In the genomic region with DNA sequence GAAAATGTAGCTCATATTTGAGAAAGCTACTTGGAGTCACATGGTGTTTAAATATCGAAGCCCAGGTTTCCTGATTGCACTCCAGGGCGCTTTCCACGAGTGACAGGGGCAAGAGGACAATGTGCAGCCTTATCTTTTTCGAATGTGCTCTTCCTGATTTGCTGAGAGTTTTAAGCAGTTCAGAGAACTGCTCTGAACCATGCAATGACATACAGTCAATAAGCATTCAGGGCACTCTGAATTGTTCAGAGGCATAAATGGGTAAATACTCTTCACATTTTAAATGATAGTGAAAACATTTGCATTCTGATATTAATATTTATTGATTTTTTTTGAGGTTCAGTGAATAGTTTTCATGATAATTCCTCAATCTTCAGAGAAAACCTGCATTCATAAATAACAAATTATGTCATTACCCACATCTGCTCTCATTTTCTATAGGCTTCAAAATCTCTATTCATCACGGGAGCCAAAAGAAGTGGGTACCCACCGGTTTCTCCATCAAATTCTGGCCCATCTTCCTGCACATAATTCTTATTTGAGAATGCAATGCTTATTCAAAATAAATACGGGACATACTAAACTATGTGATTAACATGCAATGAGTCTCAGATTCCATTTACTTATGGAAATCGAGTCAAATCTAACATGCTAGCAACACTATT, we compare ENCODE assay signal across 25 mouse cellular contexts.
DNase-seq lines count a peak whose midpoint lies in the region; ATAC-seq lines count a peak whose summit lies in the region.
"Had no signal": no experiment of that assay in that cellular context is flagged by ENCODE, and none has a peak within 500 bp of the region (broad histone marks: within the 10 kb centered on the region; RNA-seq: fewer than 3 reads in every experiment).

No protein-coding gene starts in this region.

- ATAC-seq in forebrain, embryonic 12.5 days (ENCODE audit: low FRiP score), result 0 out of 2 replicates have a peak, but pooled peaks have one; percentile 30
- peak; percentile 54 for ATAC-seq in forebrain, embryonic 16.5 days
- no peak for ATAC-seq in forebrain, embryonic 15.5 days (replicated peaks)
- no peak for ATAC-seq in midbrain, embryonic 14.5 days (ENCODE audit: low FRiP score, low TSS enrichment)
- no peak for ATAC-seq in midbrain, embryonic 15.5 days (replicated peaks)
- ATAC-seq: intestine, postnatal 0 days had no signal

- H3K9me3 ChIP-seq in forebrain, embryonic 12.5 days, result no peaks in the 10 kb centered on the region
- no peaks in the 10 kb centered on the region for H3K9me3 ChIP-seq in forebrain, embryonic 10.5 days
- H3K9me3 ChIP-seq in forebrain, embryonic 16.5 days (ENCODE audit: control insufficient read depth, low read length), result no peaks in the 10 kb centered on the region
- no peaks in the 10 kb centered on the region for H3K9me3 ChIP-seq in forebrain, embryonic 15.5 days
- no peaks in the 10 kb centered on the region for H3K9me3 ChIP-seq in midbrain, embryonic 14.5 days (ENCODE audit: control insufficient read depth, low read length)
- H3K9me3 ChIP-seq in midbrain, embryonic 15.5 days, result no peaks in the 10 kb centered on the region
- H3K9me3 ChIP-seq: embryonic facial prominence, embryonic 10.5 days; embryonic facial prominence, embryonic 13.5 days; hindbrain, embryonic 12.5 days; hindbrain, embryonic 15.5 days had no signal

- no peaks in the 10 kb centered on the region for H3K27me3 ChIP-seq in forebrain, embryonic 12.5 days
- no peaks in the 10 kb centered on the region for H3K27me3 ChIP-seq in forebrain, embryonic 10.5 days (ENCODE audit: poor library complexity, severe bottlenecking)
- H3K27me3 ChIP-seq in forebrain, embryonic 16.5 days (replicated peaks; ENCODE audit: control insufficient read depth, insufficient read depth, low read length), result no peaks in the 10 kb centered on the region
- no peaks in the 10 kb centered on the region for H3K27me3 ChIP-seq in forebrain, embryonic 15.5 days
- H3K27me3 ChIP-seq in midbrain, embryonic 14.5 days (ENCODE audit: control insufficient read depth, insufficient read depth, low read length), result no peaks in the 10 kb centered on the region
- H3K27me3 ChIP-seq in midbrain, embryonic 15.5 days (replicated peaks), result no peaks in the 10 kb centered on the region
- H3K27me3 ChIP-seq: embryonic facial prominence, embryonic 13.5 days; hindbrain, embryonic 12.5 days; hindbrain, embryonic 15.5 days had no signal

- H3K27ac ChIP-seq in forebrain, embryonic 12.5 days, result no peak overlapping the region
- H3K27ac ChIP-seq in forebrain, embryonic 10.5 days, result no peak overlapping the region
- H3K27ac ChIP-seq in forebrain, embryonic 16.5 days (ENCODE audit: low read length), result no peak overlapping the region
- H3K27ac ChIP-seq in forebrain, embryonic 15.5 days (replicated peaks), result no peak overlapping the region
- H3K27ac ChIP-seq in midbrain, embryonic 14.5 days (replicated peaks; ENCODE audit: low read depth, low read length), result no peak overlapping the region
- H3K27ac ChIP-seq in midbrain, embryonic 15.5 days, result no peak overlapping the region
- H3K27ac ChIP-seq: embryonic facial prominence, embryonic 10.5 days; embryonic facial prominence, embryonic 13.5 days; gastrocnemius, adult 2 months; hindbrain, embryonic 12.5 days; hindbrain, embryonic 15.5 days had no signal

- H3K4me2 ChIP-seq in forebrain, embryonic 12.5 days, result no peak overlapping the region
- no peak overlapping the region for H3K4me2 ChIP-seq in forebrain, embryonic 16.5 days (ENCODE audit: low read length)
- no peak overlapping the region for H3K4me2 ChIP-seq in forebrain, embryonic 15.5 days (replicated peaks)
- H3K4me2 ChIP-seq in midbrain, embryonic 14.5 days (ENCODE audit: low read length), result no peak overlapping the region
- H3K4me2 ChIP-seq in midbrain, embryonic 15.5 days, result no peak overlapping the region
- H3K4me2 ChIP-seq: embryonic facial prominence, embryonic 13.5 days; heart, embryonic 11.5 days; hindbrain, embryonic 12.5 days; hindbrain, embryonic 15.5 days had no signal

- no peaks in the 10 kb centered on the region for H3K36me3 ChIP-seq in forebrain, embryonic 12.5 days (replicated peaks)
- no peaks in the 10 kb centered on the region for H3K36me3 ChIP-seq in forebrain, embryonic 10.5 days (replicated peaks)
- H3K36me3 ChIP-seq in forebrain, embryonic 16.5 days (ENCODE audit: control insufficient read depth, insufficient read depth), result no peaks in the 10 kb centered on the region
- H3K36me3 ChIP-seq in forebrain, embryonic 15.5 days, result no peaks in the 10 kb centered on the region
- H3K36me3 ChIP-seq in midbrain, embryonic 14.5 days (ENCODE audit: control insufficient read depth, insufficient read depth, low read length), result no peaks in the 10 kb centered on the region
- H3K36me3 ChIP-seq in midbrain, embryonic 15.5 days (replicated peaks), result no peaks in the 10 kb centered on the region
- H3K36me3 ChIP-seq: embryonic facial prominence, embryonic 10.5 days; embryonic facial prominence, embryonic 13.5 days; hindbrain, embryonic 12.5 days; hindbrain, embryonic 15.5 days had no signal

- no peaks in the 10 kb centered on the region for H3K4me1 ChIP-seq in forebrain, embryonic 12.5 days
- no peaks in the 10 kb centered on the region for H3K4me1 ChIP-seq in forebrain, embryonic 10.5 days
- no peaks in the 10 kb centered on the region for H3K4me1 ChIP-seq in forebrain, embryonic 16.5 days (replicated peaks; ENCODE audit: control insufficient read depth, insufficient read depth, low read length)
- H3K4me1 ChIP-seq in forebrain, embryonic 15.5 days, result no peaks in the 10 kb centered on the region
- no peaks in the 10 kb centered on the region for H3K4me1 ChIP-seq in midbrain, embryonic 14.5 days (ENCODE audit: control insufficient read depth, insufficient read depth, low read length)
- H3K4me1 ChIP-seq in midbrain, embryonic 15.5 days, result no peaks in the 10 kb centered on the region
- H3K4me1 ChIP-seq: embryonic facial prominence, embryonic 10.5 days; embryonic facial prominence, embryonic 13.5 days; hindbrain, embryonic 12.5 days; hindbrain, embryonic 15.5 days had no signal

- DNase-seq in forebrain, embryonic 10.5 days (ENCODE audit: extremely low spot score, low spot score), result no peak
- peak; percentile 25 for DNase-seq in midbrain, embryonic 14.5 days
- peak; percentile 24 for DNase-seq in naive thymus-derived CD4-positive, alpha-beta T cell, adult 2 months (ENCODE audit: low read depth)
- DNase-seq: adrenal gland, adult 8-10 months; adrenal gland, postnatal 25 days; B cell, adult 2 months; cerebellum, adult 11 months; cerebellum, adult 8-10 months; cerebellum, postnatal 10 days; cerebellum, postnatal 36 days; embryo, embryonic 11 days; gastrocnemius, adult 2 months; gastrocnemius, postnatal 14 days; heart, adult 11 months had no signal

- WGBS in forebrain, embryonic 12.5 days, result 72% methylated on average over 8 of the region's 8 CpGs
- 88% methylated on average over 8 of the region's 8 CpGs for WGBS in forebrain, embryonic 10.5 days
- 60% methylated on average over 8 of the region's 8 CpGs for WGBS in forebrain, embryonic 16.5 days
- 63% methylated on average over 8 of the region's 8 CpGs for WGBS in forebrain, embryonic 15.5 days
- WGBS in midbrain, embryonic 14.5 days, result 63% methylated on average over 8 of the region's 8 CpGs
- WGBS in midbrain, embryonic 15.5 days, result 58% methylated on average over 8 of the region's 8 CpGs

- H3K9ac ChIP-seq in forebrain, embryonic 12.5 days, result no peak overlapping the region
- H3K9ac ChIP-seq in forebrain, embryonic 16.5 days (replicated peaks; ENCODE audit: low read depth, low read length), result no peak overlapping the region
- H3K9ac ChIP-seq in forebrain, embryonic 15.5 days (replicated peaks), result no peak overlapping the region
- no peak overlapping the region for H3K9ac ChIP-seq in midbrain, embryonic 14.5 days (replicated peaks; ENCODE audit: low read length)
- no peak overlapping the region for H3K9ac ChIP-seq in midbrain, embryonic 15.5 days
- H3K9ac ChIP-seq: embryonic facial prominence, embryonic 13.5 days; hindbrain, embryonic 12.5 days; hindbrain, embryonic 15.5 days had no signal

- no peak overlapping the region for H3K4me3 ChIP-seq in forebrain, embryonic 12.5 days (replicated peaks)
- no peak overlapping the region for H3K4me3 ChIP-seq in forebrain, embryonic 10.5 days
- H3K4me3 ChIP-seq in forebrain, embryonic 16.5 days (replicated peaks; ENCODE audit: low read length), result no peak overlapping the region
- no peak overlapping the region for H3K4me3 ChIP-seq in forebrain, embryonic 15.5 days
- H3K4me3 ChIP-seq in midbrain, embryonic 14.5 days (replicated peaks; ENCODE audit: low read depth, low read length), result no peak overlapping the region
- H3K4me3 ChIP-seq in midbrain, embryonic 15.5 days, result no peak overlapping the region
- H3K4me3 ChIP-seq: embryonic facial prominence, embryonic 10.5 days; embryonic facial prominence, embryonic 13.5 days; erythroblast, embryonic 14.5 days; gastrocnemius, adult 2 months; hindbrain, embryonic 12.5 days; hindbrain, embryonic 15.5 days had no signal

Comparison
In these comparisons a context has a peak if more than half of its experiments do, and no peak if none do; other contexts are left out.
1. ATAC-seq: peak in forebrain, embryonic 12.5 days (single experiment) and forebrain, embryonic 16.5 days (single experiment); none in forebrain, embryonic 15.5 days (single experiment), midbrain, embryonic 14.5 days (single experiment) and midbrain, embryonic 15.5 days (single experiment).